Mouse (Mus musculus) hindlimb bud, embryonic 11.5 days (tissue): Measurements from ENCODE around the gene Ap5m1.

Source experiments
- DNase-seq: peaks from one replicate; pipeline ENCODE4 v3.0.0-alpha.2; 2012; ENCODE audit warnings: low read depth, low spot score; ENCODE audit errors: extremely low spot score

Gene Ap5m1

GRCm38 (mm10) chr14:49121723-49122122, 55.8 kb downstream of the Ap5m1 start:
- DNase-seq, result peak; percentile 39

GRCm38 (mm10) chr14:49127162-49127779, 61.4 kb downstream of the Ap5m1 start:
- no peak for DNase-seq

- DNase-seq, result no peak
These were observed 62.8 kb downstream of the Ap5m1 start for GRCm38 (mm10) chr14:49128544-49129263.

GRCm38 (mm10) chr14:49132391-49132790, 66.5 kb downstream of the Ap5m1 start:
- no peak for DNase-seq

- DNase-seq, result no peak
These were observed 72.3 kb downstream of the Ap5m1 start for GRCm38 (mm10) chr14:49138171-49138570.

- no peak for DNase-seq
These were observed 74.9 kb downstream of the Ap5m1 start for GRCm38 (mm10) chr14:49140756-49141155.
